Mouse (Mus musculus) left cerebral cortex, postnatal 14 days (tissue): ENCODE data around the gene Hbq1a. TPM values are rescaled to one million over a fixed set of nuclear protein-coding genes. Genes with fewer than 3 reads are reported as not detected.

Experiments
- DNase-seq, 2 experiments: peaks; one replicate each; pipeline ENCODE4 v3.0.0; 2021 to 2022; ENCODE audit warnings: low spot score in 2 of 2, mixed read lengths in 1 of 2
- intact Hi-C: fragments of 180-260 bp; cut with DNase I; formaldehyde crosslinking; loops from one replicate; pipeline ENCODE4 v1.15.1; 2025
- total RNA-seq, 2 experiments: library from RNA; stranded (reverse); gene quantifications; 2 replicates each; pipeline ENCODE4 v1.2.3; 2021

Hbq1a gene
- total RNA-seq, 2 experiments from 2014 or later, result 1.1 TPM; not detected in 1

DNA sequence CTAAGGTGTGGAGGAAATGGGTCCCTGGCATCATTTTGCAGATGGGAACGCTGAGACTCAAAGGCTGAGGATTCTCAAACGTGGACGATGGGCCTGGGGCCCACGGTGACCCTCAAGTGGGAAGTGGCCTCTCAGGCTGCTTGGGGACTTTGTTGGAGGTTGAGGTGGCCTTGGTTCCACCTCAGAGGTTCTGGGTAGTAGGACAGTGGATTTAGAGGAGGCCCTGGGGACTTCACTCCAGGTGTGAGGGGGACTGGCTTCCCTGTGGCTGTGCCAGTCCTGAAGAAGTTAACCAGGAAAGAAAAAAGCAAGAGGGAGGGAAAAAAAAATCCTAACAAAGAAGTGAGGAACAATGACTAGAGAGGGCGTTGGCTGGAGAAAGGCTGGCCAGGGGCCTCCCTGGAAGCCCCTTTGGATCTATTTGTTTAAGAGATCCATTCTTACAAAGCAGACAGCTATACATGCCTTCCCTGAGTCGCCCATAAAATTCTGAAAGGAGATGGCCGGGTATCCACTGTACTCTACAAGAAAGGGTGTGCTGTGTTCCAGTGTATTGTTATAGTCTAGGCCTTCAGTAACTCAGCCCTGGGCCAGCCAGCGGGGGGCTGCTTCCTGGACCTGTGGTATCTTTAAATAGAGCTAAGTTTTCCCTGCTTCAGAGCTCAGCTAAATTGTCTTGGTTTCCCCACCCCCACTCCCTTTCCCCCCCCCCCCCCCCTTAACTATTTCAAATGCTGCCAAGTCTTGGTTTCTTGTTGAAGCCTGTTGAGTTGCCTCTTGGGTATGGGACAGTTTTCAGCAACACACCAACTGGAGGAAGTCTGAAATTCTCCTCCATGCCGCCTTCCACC lies 48.8 kb downstream of the Hbq1a start:
- DNase-seq, result no peak
- intact Hi-C loops, result loop anchor here (5.0 kb wide), 2 partner anchors 59 to 104 kb away; no protein-coding TSS in a partner anchor

DNA sequence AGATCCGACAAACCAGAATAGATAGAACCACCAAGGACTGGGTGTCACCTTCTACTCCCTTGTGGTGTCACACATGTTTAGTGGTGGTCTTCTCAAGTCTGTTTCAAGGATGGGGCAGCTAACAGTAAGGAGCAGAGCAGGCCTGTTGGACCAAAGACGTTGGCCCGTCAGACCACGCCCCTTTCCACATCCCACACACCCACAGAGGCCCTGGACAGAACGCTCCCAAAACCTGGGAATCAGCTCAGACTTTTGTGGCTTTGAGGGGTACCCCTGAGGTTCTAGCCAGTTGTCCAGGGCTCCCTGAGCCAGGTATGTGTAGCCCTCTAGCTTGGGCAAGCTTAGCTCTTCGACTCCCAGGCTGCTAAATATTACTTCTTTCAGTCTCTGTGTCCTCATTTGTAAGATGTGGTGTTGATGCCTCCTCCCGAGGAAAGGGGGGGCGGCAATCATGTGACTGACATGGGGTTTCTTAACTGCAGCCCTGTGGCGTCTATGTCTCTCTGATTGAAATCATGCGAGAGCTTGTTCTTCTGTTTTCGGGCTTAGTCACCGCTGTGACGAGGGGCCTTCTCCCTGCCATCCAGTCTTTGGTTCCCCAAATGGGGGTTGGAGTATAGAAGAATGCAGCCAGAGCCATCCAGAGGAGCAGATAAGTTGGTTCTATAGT lies 49.5 kb downstream of the Hbq1a start:
- intact Hi-C loops, result loop anchor here (5.0 kb wide), 2 partner anchors 58 to 103 kb away; no protein-coding TSS in a partner anchor
- DNase-seq, result no peak

Other genes starting within 250 kb of the Hbq1a start
- gene Il9r, start 99.8 kb upstream of the Hbq1a start, total RNA-seq, result not detected
- gene Snrnp25, start 94.7 kb upstream of the Hbq1a start, total RNA-seq, result 10 to 100 TPM; 24.9 to 26.2 TPM
- 10 to 100 TPM; 16.5 to 18.0 TPM for gene Rhbdf1, start 77.8 kb upstream of the Hbq1a start, total RNA-seq
- 10 to 100 TPM; 18.7 to 20.5 TPM for gene Mpg, start 73.6 kb upstream of the Hbq1a start, total RNA-seq
- gene Nprl3, start 32.4 kb upstream of the Hbq1a start, total RNA-seq, result 10 to 100 TPM; 47.0 to 57.0 TPM
- gene Hba-x, start 23.7 kb upstream of the Hbq1a start, total RNA-seq, result not detected
- gene Hba-a1, start 16.6 kb upstream of the Hbq1a start, total RNA-seq, result 100 to 1,000 TPM; 855 to 863 TPM
- gene Hbq1b, start 13.1 kb upstream of the Hbq1a start, total RNA-seq, result 1 to 10 TPM; 1.4 to 2.2 TPM
- 100 to 1,000 TPM; 768 to 806 TPM for gene Hba-a2, start 3.6 kb upstream of the Hbq1a start, total RNA-seq
- 10 to 100 TPM; 20.7 to 23.2 TPM for gene Sh3pxd2b, start 47.8 kb downstream of the Hbq1a start, total RNA-seq
- gene Ubtd2, start 155.3 kb downstream of the Hbq1a start, total RNA-seq, result 10 to 100 TPM; 52.7 to 53.0 TPM
- 1 to 10 TPM in 1 of 2 experiments, not detected in 1; 1.6 TPM for gene Efcab9, start 232.0 kb downstream of the Hbq1a start, total RNA-seq
- gene Stk10, start 233.2 kb downstream of the Hbq1a start, total RNA-seq, result 1 to 10 TPM; 6.3 to 7.2 TPM